Mouse (Mus musculus) 3134 (cell line): ENCODE results near the gene Sbf1.

Experiments used
- DNase-seq: peaks from one replicate; pipeline ENCODE4 v3.0.0-alpha.2; 2011; ENCODE audit warnings: low spot score; ENCODE audit not compliant: insufficient read length; ENCODE audit errors: extremely low read depth

The Sbf1 gene

DNA sequence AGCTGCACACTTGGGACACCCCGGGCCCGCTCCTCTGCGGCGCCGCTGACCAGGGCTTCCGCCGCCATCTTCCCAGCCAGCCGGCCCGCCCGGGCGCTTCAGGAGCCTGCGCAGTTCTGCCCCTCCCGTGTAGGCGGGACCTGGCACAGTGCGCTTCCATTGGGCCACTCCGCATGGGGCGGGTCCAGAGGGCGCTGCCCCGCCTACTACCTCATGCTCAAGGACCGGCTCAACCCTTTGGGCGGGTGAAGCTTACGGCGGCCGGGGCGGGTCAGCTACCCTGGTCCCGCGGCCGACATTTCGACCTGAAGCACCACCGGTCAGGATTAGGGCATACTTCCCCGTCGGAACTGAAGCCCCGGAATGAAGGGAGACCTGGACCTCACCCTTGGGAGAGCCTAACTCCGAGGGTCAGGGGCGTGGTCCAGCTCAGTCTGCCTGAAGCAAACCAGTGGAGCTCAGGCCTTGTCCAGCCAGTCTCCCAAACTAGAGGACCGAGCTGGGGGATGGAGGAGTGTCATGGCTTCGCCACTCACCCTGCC is at the start of gene Sbf1:
Sbf1 (minus strand) TSS at position 122 of the 542 bp plus-strand sequence.
- peak; percentile 97 for DNase-seq

DNA sequence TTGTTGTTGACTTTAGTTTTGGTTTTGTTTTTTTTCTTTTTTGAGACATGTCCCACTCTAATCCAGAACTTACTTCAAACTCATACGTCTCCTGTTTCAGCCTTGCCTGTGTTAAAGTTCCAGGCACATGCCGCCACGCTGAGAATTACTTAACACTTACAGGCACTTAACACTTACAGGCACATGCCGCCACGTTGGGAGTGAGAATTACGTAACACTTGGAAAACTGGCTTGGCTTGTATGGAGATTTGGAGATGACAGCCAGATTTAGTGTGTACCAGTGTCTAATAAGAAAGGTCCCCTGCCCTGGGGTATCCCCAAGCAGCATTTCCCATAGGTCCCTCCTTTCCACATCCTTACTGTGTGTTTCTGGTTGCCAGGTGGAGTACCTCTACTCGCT is 47.9 kb upstream of the Sbf1 start:
- no peak for DNase-seq

DNA sequence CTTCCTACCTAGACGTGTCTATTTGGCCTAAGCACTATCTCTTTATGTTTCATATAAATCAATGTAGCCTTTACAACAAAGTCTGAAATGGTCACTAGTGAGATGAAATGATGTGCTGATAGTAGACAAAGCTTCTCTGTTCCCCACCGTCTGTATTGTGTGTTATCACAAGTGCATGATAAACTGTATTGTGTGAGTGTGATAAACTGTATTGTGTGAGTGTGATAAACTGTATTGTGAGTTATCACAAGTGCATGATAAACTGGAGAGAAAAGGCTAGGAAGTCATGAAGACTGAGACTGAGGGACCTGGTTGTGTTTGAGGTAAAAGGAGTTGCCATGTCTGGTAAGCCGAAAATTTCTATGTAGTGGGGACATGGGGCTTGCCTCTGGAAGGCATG is 43.7 kb upstream of the Sbf1 start:
- no peak for DNase-seq

DNA sequence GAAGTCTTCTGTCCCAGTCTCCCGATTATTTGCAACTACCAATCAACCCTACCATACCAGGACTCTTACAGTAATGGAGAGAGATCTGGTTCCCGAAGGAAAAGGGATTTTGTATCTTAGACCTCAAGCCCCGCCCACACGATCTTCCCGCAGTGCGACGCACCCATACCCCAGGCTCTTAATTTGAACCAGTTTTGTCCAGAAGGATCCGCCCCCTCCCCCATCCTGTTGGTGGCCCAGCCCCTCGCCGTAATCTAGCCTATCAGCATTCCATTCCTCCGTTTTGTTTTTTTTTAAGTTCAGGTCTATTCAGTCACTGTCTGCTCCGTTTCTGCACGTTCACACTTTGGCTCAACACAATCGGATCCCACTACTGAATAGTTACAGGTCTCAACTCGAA is 41.3 kb upstream of the Sbf1 start:
- DNase-seq, result peak; percentile 85

DNA sequence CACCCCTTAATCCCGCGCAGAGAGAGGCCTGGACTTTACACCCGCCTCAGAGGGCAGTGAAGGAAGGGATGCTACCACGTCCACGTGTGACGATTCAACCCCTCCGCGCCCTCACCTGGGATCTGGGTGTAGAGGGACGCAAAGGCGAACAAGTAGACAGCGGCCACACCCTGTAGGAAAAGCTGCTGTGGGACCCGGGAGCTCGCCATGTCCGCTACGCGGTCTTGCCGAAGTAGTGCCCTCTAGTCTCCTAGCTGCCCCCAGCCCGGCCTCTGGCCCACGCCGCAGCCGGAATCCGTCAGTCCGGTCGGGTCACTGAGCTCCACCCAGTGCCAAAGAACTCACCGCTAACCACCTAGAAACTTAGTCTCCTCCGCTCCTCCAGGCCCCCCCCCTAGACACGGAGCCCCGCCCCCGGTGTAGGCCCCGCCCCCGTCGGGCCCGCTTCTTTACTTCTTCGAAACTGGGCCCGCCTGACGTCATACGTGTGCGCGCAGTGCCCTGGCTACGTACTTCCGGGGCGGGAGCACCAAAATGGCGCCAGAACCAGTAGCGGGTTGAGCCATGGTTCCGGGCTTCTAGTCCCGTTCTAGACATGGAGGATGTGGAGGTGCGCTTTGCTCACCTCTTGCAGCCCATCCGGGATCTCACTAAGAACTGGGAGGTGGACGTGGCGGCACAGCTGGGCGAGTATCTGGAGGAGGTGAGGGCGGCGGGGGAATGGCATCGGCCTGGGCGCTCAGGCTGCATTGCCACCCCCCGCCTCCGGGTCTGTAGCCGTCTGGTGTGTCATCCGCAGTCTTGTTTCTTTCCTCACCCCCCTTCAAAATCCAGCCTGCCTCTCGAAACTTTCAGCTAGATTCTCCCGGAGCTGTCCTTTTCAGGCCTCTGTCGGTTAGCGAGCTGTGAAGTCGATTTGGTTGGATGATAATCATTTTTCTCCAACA is 40.4 kb upstream of the Sbf1 start, which contains the start of the genes Lmf2 and Ncaph2:
Lmf2 (minus strand) TSS at position 419 of the 947 bp plus-strand sequence.
Ncaph2 (plus strand) TSS at position 479 of the 947 bp plus-strand sequence.
- DNase-seq, result peak; percentile 99

DNA sequence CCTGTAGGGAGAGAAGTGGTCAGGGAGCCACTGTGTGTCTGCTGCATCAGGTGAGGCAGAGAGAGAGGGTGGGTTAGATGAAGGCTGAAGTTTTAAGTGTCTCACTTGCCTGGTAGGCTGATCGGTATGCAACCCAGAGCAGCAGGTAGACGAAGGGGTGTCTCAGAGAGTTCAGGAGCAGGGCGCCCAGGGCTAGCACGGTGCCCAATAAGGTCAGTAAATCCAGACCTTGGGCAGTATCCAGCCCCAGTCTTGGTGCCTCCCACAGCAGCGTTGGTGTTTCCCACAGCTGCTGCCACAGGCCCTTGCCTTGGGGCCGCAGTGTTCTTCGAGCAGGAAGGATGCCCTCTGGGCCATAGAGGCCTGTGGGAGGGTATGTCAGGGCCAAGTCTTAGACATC is 39.3 kb upstream of the Sbf1 start:
- no peak for DNase-seq

DNA sequence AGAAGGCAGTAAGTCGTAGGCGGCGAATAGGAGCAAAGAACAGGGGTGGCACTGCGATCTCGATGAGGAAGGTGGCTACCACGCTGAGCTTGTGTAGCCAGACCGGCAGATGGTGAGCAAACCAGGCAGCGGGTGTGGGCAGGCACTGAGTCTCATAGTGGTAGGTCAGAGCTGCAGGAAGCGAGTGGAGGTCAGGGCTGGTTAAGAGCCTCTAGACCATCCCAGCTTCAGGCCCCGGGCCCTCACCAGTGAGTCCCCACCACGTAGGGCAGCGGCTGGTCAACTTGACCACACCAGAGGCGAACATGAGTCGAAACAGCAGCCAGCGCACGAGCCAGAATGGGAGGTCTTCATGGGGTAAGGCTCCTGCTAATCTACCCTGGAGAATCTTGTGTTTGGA is 38.7 kb upstream of the Sbf1 start:
- no peak for DNase-seq

DNA sequence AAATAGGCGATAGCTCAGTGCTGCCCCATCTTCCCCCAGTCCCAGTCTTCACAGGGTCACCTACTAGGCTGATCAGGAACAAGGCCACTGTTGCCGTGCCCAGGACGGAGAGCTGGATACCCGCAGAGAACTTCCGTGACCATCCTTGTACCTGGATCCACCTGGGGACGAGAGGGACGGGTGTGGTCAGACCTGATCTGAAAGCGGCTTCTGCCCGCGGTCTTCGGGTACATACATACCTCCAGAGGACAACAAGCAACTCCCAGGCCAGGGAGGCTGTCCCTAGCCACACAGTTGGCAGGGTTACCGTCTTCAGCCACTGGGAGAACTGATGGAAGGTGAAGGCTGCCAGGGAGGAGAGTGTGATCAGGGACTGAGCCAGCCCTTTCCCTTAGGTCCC is 37.7 kb upstream of the Sbf1 start:
- no peak for DNase-seq

DNA sequence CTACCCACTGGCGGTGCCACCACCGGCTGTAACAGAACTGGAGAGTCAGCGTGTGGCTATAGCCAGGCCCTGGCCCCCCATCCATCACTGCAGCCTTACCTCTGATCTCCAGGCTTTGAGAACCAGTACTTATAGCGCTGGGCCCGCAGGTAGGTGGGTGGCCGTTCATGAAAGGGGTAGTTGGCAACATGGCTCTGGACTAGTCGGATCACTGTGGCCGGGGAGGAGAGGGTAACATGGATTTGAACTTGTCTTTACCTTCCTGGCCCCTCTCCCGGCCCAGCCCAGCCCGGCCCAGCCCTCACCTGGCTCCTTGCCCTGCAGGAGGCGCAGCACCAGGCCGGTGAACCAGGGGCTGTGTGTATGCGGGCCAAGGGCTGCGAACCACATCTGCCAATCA is 36.9 kb upstream of the Sbf1 start:
- no peak for DNase-seq

DNA sequence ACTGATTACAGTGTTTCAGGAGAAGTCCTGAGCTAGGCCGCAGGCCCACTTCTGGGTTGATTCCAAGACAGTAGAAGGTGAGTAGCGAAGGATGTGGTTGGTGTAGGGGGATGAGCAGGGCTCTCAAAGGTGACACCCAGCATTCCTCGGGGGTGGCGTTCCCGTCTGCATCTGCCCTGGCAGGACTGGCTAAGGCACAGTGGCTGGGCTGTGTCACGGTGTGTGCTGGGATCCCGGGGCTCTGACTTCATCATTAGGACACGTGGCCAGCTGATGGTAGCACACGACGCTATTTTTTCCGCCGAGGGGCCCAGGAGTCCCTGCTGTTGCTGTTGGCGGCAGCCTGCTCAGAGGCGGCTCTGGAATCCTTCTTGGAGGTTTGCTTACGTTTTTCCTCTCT is 36.2 kb upstream of the Sbf1 start:
- no peak for DNase-seq

DNA sequence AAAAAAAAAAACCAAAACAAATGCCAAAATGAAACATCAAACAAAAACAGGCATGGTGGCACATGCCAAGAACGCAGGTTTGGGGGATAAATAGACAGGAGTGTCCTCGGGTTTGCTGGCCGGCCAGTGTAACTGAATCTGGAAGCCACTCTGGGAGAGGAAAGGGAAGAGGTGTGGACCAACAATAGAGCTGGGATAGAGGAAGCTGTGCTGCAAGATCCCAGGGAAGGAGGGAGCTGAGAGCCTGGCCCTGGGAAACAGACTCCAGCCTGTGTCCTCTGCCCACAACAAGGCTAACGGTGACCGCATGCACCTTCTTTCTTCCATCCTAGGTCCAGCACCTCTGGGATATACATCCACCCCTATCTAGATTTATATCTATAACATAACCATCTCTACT is 35.3 kb upstream of the Sbf1 start:
- no peak for DNase-seq

DNA sequence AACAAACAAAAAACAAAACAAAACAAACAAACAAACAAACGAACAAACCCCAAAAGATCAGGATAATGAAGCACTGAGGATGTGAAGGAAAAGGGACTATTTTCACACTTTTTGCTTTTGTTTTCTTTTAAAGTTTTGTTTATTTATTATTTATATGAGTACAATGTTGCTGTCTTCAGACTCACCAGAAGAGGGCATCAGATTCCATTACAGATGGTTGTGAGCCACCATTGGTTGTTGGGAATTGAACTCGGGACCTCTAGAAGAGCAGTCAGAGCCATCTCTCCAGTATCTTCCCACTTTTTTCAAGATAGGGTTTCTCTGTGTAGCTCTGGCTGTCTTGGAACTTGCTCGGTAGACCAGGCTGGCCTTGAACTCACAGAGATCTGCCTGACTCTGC is 28.2 kb upstream of the Sbf1 start:
- no peak for DNase-seq

DNA sequence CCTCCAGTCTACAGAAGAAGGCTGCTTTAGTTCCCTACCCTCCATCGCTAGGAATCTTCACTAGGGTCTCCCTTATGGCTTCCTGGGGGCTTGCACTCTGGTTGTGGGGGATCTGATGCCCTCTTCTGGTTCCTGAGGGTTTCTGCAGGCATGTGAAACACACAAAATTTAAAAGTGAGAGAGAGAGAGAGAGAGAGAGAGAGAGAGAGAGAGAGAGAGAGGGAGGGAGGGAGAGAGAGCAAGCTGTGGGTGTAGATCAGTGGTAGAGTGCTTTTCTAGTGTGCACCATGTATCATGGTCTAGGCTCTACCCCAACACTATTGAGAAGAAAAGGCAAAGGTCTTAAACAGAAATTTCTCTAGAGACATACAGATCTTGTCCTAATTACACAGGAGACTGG is 26.6 kb upstream of the Sbf1 start:
- no peak for DNase-seq

DNA sequence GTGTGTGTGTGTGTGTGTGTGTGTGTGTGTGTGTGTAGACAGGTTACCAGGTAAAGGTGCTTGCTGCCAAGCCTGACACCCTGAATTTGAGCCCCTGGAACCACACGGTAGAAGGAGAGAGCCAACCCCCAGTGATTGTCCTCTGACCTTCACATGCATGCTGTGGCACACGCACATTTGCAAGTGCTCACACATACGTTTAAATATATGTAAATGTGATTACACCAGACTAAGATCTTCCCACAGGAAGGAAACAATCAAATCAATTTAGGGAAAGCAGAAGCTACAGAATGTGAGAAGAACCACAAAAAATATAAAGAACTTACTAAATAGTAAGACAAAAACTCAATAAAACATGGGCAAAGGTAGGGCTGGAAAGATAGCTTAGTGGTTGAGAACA is 25.0 kb upstream of the Sbf1 start:
- DNase-seq, result no peak

DNA sequence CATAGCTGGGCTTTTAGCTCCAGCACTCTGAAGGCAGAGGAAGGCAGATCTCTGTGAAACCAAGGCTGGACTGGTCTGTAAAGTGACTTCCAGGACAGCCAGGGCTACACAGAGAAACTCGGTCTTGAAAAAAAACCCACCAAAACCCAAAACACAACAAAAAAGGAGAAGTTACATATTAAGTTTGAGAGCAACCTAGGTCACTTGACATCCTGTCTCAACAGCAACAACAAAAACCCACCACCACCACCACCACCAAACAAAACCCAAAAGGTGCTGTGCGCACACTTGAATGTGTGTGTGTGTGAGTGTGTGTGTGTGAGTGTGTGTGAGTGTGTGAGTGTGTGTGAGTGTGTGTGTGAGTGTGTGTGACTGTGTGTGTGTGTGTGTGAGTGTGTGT is 24.6 kb upstream of the Sbf1 start:
- DNase-seq, result no peak

DNA sequence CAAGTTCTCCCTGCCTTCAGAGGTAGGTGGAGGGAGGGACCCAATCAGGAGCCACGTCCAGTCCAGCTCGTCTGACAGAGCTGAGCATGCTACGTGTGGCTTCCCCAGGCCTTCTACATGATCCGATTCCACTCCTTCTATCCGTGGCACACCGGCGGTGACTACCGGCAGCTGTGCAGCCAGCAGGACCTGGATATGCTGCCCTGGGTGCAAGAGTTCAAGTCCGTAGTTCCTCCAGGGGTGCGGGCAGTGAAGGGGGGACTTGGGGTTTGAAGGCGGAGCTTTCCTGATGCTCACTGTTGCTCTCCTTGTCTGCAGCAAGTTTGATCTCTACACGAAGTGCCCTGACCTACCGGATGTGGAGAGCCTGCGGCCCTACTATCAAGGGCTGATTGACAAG is 21.3 kb upstream of the Sbf1 start:
- no peak for DNase-seq

DNA sequence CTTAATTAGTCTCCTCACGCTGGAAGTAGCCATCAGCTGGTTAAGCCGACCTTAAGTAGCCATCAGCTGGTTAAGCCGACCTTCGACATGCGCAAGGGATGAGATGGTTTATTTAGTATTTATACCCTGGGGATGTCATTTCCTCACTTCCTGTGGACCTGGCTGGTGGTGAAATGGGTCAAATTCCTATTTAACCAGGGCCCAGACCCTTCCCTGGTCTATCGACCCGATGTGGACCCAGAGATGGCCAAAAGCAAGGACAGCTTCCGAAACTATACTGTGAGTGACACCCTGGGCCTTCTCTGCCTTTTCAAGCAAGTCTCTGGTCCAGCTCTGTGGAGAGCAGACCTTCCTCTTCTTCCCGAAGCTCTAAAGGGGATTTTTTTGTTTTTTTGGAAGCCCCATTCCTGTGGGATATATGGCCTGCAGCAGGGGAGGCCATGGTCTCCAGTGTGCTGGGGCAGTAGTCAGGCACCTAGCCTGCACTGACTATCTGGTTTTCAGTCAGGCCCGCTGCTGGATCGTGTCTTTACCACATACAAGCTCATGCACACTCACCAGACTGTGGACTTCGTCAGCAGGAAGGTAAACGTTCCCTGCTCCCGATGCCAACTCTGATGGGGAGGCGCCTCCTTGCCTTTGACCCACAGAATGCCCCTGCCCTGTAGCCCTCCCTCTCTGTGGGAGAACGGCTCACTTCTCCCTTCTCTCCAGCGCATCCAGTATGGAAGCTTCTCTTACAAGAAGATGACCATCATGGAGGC is 19.8 kb upstream of the Sbf1 start:
- no peak for DNase-seq

DNA sequence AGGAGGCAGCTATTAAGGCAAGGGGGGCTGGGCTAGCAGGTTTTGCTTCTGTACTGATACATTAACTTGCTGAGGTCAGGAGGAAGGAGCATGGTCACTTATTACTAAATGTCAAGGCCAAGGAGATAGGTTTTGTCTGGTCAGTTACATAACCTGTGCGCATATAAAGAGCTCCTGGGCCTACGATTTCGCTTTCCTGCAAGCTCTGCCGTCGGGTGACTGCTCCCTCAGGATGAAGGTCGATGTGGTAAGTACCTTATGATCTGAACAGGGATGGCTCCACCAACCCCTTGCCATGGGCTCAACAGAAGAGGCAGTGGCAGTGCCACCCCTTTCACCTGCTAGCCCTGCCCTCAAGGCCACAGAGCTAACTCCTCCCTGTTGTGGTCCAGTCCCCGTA is 19.2 kb upstream of the Sbf1 start, which contains the start of gene Miox:
Miox (plus strand) TSS at position 128 of the 400 bp plus-strand sequence.
- no peak for DNase-seq

DNA sequence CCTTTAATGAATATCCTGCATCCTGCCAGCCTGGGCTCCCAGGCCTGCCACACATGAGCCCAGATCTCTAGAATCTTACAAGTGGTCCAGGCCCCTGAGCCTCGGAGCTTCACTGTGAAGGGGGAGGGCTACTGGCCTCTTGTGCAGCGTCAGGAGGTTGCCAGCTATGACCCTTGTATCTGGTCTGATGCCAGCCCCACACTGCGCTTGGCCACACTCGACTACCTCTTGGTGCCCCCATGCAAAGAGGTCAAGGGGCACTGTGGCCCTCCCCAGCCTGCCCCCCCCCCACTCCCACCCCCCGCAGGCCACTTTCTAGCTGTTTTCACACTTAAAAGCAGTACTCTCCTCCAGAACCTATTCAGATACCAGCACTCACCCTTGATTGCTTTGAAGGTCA is 11.3 kb upstream of the Sbf1 start:
- no peak for DNase-seq

DNA sequence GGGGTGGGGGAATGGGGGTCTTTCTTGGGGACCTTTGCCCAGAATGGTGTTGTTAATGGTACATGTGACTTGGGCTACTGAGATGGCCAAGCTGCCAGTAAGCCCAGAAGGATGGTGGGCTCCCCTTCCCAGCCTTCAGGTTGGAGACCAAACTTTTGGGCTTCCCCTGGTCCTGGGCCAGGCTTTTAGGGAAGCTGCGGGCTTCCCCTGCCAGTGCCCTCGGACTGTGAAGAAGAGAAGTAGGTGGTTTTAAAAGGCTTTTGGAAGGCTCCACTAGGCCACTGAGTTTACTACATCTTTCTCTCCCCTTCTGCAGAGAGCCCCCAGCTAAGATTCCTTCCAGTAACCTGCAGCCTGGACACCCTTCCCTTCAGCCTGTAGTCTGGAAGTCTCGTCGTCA is 8.5 kb upstream of the Sbf1 start:
- DNase-seq, result no peak
